Mouse (Mus musculus) embryonic facial prominence, embryonic 15.5 days (tissue): ENCODE data around the gene Sgsm1. TPM values are rescaled to one million over a fixed set of nuclear protein-coding genes. Genes with fewer than 3 reads are reported as not detected.

ENCODE experiments used
- ATAC-seq: fragments of 200-750 bp; cut with Nextera tagmentation; 2 replicates; pipeline ENCODE4 v1.8.0; 2017; ENCODE audit warnings: low read depth, moderate TSS enrichment; ENCODE audit not compliant: insufficient number of reproducible peaks, low FRiP score, low TSS enrichment
- H3K27ac ChIP-seq: fragments of 300-500 bp; sonication (generic); replicated peaks from 2 replicates; pipeline ENCODE4 v1.5.1; 2015; ENCODE audit warnings: mild to moderate bottlenecking, inconsistent platforms
- H3K27me3 ChIP-seq: fragments of 300-500 bp; sonication (generic); 2 replicates; pipeline ENCODE4 v1.6.1; 2015; ENCODE audit warnings: inconsistent platforms
- H3K36me3 ChIP-seq: fragments of 300-500 bp; sonication (generic); 2 replicates; pipeline ENCODE4 v1.6.1; 2015; ENCODE audit warnings: mild to moderate bottlenecking, inconsistent platforms
- H3K4me1 ChIP-seq: fragments of 300-500 bp; sonication (generic); 2 replicates; pipeline ENCODE4 v1.6.1; 2015; ENCODE audit warnings: inconsistent platforms
- H3K4me2 ChIP-seq: fragments of 300-500 bp; sonication (generic); replicated peaks from 2 replicates; pipeline ENCODE4 v1.6.1; 2015; ENCODE audit warnings: mild to moderate bottlenecking, inconsistent platforms
- H3K4me3 ChIP-seq: fragments of 300-500 bp; sonication (generic); replicated peaks from 2 replicates; pipeline ENCODE4 v1.5.1; 2015; ENCODE audit warnings: mild to moderate bottlenecking, inconsistent platforms
- H3K9ac ChIP-seq: fragments of 300-500 bp; sonication (generic); 2 replicates; pipeline ENCODE4 v1.6.1; 2015; ENCODE audit warnings: inconsistent platforms
- H3K9me3 ChIP-seq: fragments of 300-500 bp; sonication (generic); replicated peaks from 2 replicates; pipeline ENCODE4 v1.6.1; 2016; ENCODE audit warnings: inconsistent platforms
- WGBS: fragments of 180-500 bp; shearing (Covaris S2); methylation state at CpG from one replicate; pipeline ENCODE4 v1.1.7; 2015; 5-methylcytosine and 5-hydroxymethylcytosine counted together
- polyA plus RNA-seq: library from polyadenylated mRNA; unstranded; fragments of >200 nt; fragmentation: Nextera tagmentation; extraction: Ambion mirVana; gene quantifications from 2 replicates; pipeline ENCODE4 v1.2.1, GENCODE M21; 2015

The Sgsm1 gene
- polyA plus RNA-seq, 1 experiment from 2014 or later, result 3.3 TPM

- H3K36me3 ChIP-seq, result no peaks in the 10 kb centered on the region
- H3K27me3 ChIP-seq, result peaks cover 32% of the 10 kb centered on the region
- H3K27ac ChIP-seq, result no peak overlapping the region
- H3K9ac ChIP-seq, result no peak overlapping the region
- no peak for ATAC-seq
- no peak overlapping the region for H3K4me3 ChIP-seq
- H3K4me2 ChIP-seq, result no peak overlapping the region
- WGBS, result 80% methylated on average over 4 of the region's 4 CpGs
- no peaks in the 10 kb centered on the region for H3K9me3 ChIP-seq
- H3K4me1 ChIP-seq, result 0 out of 2 replicates have a peak, but pooled peaks cover 3% of the 10 kb centered on the region
Observed at GRCm38 (mm10) chr5:113293446-113293845, 17.1 kb downstream of the Sgsm1 start.

- Histone ChIP-seq H3K4me3 (no peak overlapping the region), H3K4me2 (no peak overlapping the region), H3K9me3 (no peaks in the 10 kb centered on the region), H3K9ac (no peak overlapping the region), H3K4me1 (no peaks in the 10 kb centered on the region), H3K36me3 (no peaks in the 10 kb centered on the region), H3K27me3 (peaks cover 33% of the 10 kb centered on the region), H3K27ac (no peak overlapping the region)
- ATAC-seq, result no peak
- WGBS, result 51% methylated on average over 8 of the region's 8 CpGs
Observed at GRCm38 (mm10) chr5:113292832-113293231, 17.8 kb downstream of the Sgsm1 start.

DNA sequence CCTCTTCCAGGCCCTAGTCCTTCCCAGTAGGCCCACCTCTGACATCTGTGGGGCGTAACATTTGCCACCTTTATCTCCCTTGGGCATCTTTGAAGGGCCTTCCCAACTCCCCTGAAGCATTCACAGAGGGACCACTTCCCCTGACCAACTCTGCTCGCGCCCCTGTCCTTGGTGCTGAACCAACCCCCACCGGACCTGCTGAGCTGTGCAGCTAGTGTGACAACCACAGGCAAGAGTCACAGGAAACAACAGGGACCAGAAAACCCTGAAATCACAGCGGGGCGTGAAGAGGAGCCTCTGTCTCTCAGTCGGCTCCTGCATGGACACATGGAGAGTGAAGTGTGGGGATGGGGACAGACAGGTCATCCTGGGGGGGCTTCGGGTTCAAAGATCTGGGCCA, 18.4 kb downstream of the Sgsm1 start:
- ATAC-seq, result no peak
- Histone ChIP-seq H3K27ac (no peak overlapping the region), H3K9ac (no peak overlapping the region), H3K4me3 (no peak overlapping the region), H3K36me3 (no peaks in the 10 kb centered on the region), H3K27me3 (peaks cover 37% of the 10 kb centered on the region), H3K4me2 (no peak overlapping the region), H3K4me1 (peaks cover 2% of the 10 kb centered on the region), H3K9me3 (no peaks in the 10 kb centered on the region)
- WGBS, result 10% methylated on average over 8 of the region's 8 CpGs

GRCm38 (mm10) chr5:113291125-113291524, 19.5 kb downstream of the Sgsm1 start:
- WGBS, result 75% methylated on average over 4 of the region's 4 CpGs
- H3K9me3 ChIP-seq, result no peaks in the 10 kb centered on the region
- H3K36me3 ChIP-seq, result no peaks in the 10 kb centered on the region
- no peak for ATAC-seq
- peaks cover 45% of the 10 kb centered on the region for H3K27me3 ChIP-seq
- H3K9ac ChIP-seq, result no peak overlapping the region
- no peak overlapping the region for H3K4me2 ChIP-seq
- H3K4me1 ChIP-seq, result peaks cover 5% of the 10 kb centered on the region
- no peak overlapping the region for H3K27ac ChIP-seq
- H3K4me3 ChIP-seq, result no peak overlapping the region

GRCm38 (mm10) chr5:113290149-113290548, 20.4 kb downstream of the Sgsm1 start:
- ATAC-seq, result no peak
- Histone ChIP-seq H3K27me3 (peaks cover 54% of the 10 kb centered on the region), H3K9ac (no peak overlapping the region), H3K9me3 (no peaks in the 10 kb centered on the region), H3K27ac (no peak overlapping the region), H3K4me1 (peaks cover 5% of the 10 kb centered on the region), H3K36me3 (no peaks in the 10 kb centered on the region), H3K4me3 (no peak overlapping the region), H3K4me2 (no peak overlapping the region)
- WGBS, result 37% methylated on average over 14 of the region's 14 CpGs

DNA sequence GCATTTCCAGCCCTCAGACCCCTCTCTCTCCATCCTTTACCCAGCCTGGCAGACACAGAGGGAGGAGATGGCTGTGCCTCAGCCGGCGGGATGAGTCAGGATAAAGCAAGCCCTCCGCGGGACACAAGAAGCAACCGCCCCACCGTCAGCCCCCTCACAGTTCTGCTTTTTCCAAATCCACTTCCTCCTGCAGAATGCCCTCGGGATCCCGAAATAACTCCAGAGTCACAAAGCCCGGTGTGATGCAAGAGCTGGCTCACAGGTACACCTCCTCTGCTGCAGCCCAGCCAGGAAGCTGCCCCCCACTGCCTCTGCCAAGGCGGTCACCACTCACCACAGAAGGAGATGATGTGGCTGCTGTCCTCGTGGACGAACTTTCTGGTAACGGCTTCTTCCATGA, 22.1 kb downstream of the Sgsm1 start:
- 41% methylated on average over 13 of the region's 13 CpGs for WGBS
- peaks cover 57% of the 10 kb centered on the region for H3K27me3 ChIP-seq
- H3K4me3 ChIP-seq, result no peak overlapping the region
- H3K4me1 ChIP-seq, result peaks cover 5% of the 10 kb centered on the region
- no peak overlapping the region for H3K4me2 ChIP-seq
- H3K36me3 ChIP-seq, result no peaks in the 10 kb centered on the region
- ATAC-seq, result no peak
- H3K9ac ChIP-seq, result no peak overlapping the region
- H3K27ac ChIP-seq, result no peak overlapping the region
- H3K9me3 ChIP-seq, result no peaks in the 10 kb centered on the region

GRCm38 (mm10) chr5:113287762-113288161, 22.8 kb downstream of the Sgsm1 start:
- no peak overlapping the region for H3K9ac ChIP-seq
- no peak overlapping the region for H3K27ac ChIP-seq
- peaks cover 5% of the 10 kb centered on the region for H3K4me1 ChIP-seq
- H3K36me3 ChIP-seq, result no peaks in the 10 kb centered on the region
- WGBS, result 60% methylated on average over 5 of the region's 5 CpGs
- H3K27me3 ChIP-seq, result peaks cover 57% of the 10 kb centered on the region
- no peak for ATAC-seq
- no peak overlapping the region for H3K4me3 ChIP-seq
- no peak overlapping the region for H3K4me2 ChIP-seq
- no peaks in the 10 kb centered on the region for H3K9me3 ChIP-seq

DNA sequence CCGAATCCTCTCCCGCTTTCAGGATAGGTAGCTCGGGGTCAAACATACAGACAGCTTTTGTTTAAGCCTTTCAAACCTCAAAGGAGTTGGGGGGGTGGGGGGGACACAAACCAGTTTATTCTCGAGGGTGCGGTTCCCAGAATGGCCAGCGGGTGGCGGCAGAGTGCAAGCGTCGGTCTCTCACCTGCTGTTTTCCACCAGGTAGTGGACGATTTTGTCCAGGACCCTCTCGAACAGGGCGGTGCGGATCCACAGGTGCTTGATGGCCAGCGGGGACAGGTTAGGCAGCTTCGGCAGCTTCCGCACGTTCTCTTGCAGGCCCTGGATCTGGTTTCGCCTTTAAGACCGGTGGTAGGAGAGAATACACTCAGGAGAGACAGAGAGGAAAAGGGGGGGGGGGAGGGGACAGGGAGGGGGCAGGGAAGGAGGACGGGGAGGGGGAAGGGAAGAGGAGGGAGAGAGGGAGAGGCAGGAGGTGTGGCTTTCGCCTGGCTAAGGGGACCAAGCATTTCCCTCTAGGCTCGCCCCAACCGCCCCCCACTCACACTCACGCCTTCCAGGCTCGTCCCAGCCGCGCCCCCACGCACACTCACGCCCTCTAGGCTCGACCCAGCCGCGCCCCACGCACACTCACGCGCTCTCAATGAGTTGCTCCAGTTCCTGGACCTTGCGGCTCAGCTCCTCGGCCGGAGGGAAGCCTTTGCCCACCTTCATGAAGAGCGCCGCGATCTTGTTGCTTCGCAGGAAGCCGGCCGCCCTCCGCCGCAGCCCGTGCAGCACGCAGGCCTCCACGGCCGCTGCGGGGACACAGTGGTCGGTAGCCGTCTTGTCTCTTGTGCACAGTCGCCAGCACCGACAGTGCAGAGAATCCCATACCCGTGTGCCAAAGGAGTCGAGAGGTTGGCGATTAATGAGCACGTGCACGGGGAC, 23.7 kb downstream of the Sgsm1 start:
- peaks cover 57% of the 10 kb centered on the region for H3K27me3 ChIP-seq
- H3K36me3 ChIP-seq, result no peaks in the 10 kb centered on the region
- ATAC-seq, result no peak
- H3K9ac ChIP-seq, result no peak overlapping the region
- peaks cover 5% of the 10 kb centered on the region for H3K4me1 ChIP-seq
- H3K4me3 ChIP-seq, result peak overlapping the region; percentile 15; the same call in 1 of the 2 replicates
- H3K4me2 ChIP-seq, result peak overlapping the region; percentile 35; the same call in 1 of the 2 replicates
- WGBS, result 3% methylated on average over 59 of the region's 60 CpGs
- H3K9me3 ChIP-seq, result no peaks in the 10 kb centered on the region
- H3K27ac ChIP-seq, result no peak overlapping the region

DNA sequence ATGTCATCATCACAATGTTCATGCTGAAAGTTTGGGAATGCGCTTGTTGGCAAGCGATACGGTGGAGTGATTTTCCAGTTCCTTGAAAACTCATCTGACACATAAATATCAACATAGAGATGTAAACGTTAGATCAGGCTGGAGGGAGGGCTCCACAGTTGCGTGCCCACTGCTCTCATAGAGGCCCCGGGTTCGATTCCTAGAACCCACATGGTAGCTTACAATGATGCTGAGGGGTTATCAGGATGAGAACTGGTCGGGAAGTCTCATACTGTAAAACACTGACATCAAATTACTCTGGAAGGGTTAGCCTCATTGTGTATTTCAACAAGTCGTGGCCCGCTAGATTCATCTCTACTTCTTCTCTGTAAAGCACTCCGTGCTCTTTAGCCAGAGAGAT, 24.5 kb downstream of the Sgsm1 start:
- H3K27ac ChIP-seq, result no peak overlapping the region
- no peak overlapping the region for H3K9ac ChIP-seq
- H3K4me2 ChIP-seq, result no peak overlapping the region
- no peak overlapping the region for H3K4me3 ChIP-seq
- no peak for ATAC-seq
- H3K27me3 ChIP-seq, result peaks cover 54% of the 10 kb centered on the region
- H3K4me1 ChIP-seq, result peaks cover 5% of the 10 kb centered on the region
- WGBS, result 68% methylated on average over 11 of the region's 11 CpGs
- no peaks in the 10 kb centered on the region for H3K9me3 ChIP-seq
- no peaks in the 10 kb centered on the region for H3K36me3 ChIP-seq

DNA sequence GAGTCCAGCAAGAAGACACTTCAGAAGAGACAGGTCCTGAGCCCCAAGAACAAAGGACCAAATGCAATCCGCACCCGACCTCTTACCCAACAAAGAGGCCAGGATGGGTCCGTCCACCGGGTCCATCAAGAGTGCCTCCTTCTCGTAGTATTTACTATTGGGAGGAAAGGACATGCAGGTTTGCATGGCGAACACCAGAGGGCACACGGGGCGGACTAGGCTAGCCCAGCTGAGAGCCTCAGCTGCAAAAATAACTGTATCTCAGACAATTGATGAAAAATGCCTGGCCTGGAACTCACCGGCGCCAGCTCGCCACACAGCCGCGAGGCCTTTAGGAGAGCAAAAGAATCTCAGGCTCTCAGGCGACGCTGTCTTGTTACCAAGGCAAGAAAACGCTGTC, 25.0 kb downstream of the Sgsm1 start:
- Histone ChIP-seq H3K4me1 (peaks cover 5% of the 10 kb centered on the region), H3K4me3 (no peak overlapping the region), H3K9ac (no peak overlapping the region), H3K9me3 (no peaks in the 10 kb centered on the region), H3K4me2 (no peak overlapping the region), H3K27me3 (peaks cover 52% of the 10 kb centered on the region), H3K36me3 (no peaks in the 10 kb centered on the region), H3K27ac (no peak overlapping the region)
- 60% methylated on average over 16 of the region's 16 CpGs for WGBS
- no peak for ATAC-seq

DNA sequence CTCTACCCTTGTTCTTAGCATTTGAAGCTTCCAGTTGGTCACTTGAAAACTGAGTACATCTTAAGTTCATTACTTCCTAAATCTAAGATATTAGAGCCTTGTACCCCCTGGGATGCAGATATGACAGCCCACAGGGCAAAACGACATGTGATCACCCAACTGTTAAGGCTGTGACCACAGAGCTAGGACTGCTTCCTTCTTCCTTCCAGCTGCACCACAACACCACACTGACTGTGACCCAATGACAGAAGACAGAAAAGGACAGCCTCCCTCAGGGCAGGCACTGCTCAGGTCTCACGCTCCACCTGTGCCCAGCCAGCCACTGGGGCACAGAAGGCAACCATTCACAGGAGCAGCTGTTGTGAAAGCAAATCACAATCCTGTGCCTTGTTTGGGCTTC, 26.9 kb downstream of the Sgsm1 start:
- Histone ChIP-seq H3K9me3 (no peaks in the 10 kb centered on the region), H3K4me1 (peaks cover 5% of the 10 kb centered on the region), H3K9ac (no peak overlapping the region), H3K4me3 (no peak overlapping the region), H3K36me3 (no peaks in the 10 kb centered on the region), H3K27me3 (peaks cover 36% of the 10 kb centered on the region), H3K27ac (no peak overlapping the region), H3K4me2 (no peak overlapping the region)
- WGBS, result 67% methylated on average over 2 of the region's 2 CpGs
- no peak for ATAC-seq

GRCm38 (mm10) chr5:113281557-113281956, 29.0 kb downstream of the Sgsm1 start:
- no peak overlapping the region for H3K4me3 ChIP-seq
- no peaks in the 10 kb centered on the region for H3K9me3 ChIP-seq
- no peak for ATAC-seq
- H3K4me1 ChIP-seq, result no peaks in the 10 kb centered on the region
- no peak overlapping the region for H3K4me2 ChIP-seq
- H3K9ac ChIP-seq, result no peak overlapping the region
- peaks cover 14% of the 10 kb centered on the region; the same call in 1 of the 2 replicates for H3K27me3 ChIP-seq
- 90% methylated on average over 7 of the region's 7 CpGs for WGBS
- no peaks in the 10 kb centered on the region for H3K36me3 ChIP-seq
- H3K27ac ChIP-seq, result no peak overlapping the region
